Mouse (Mus musculus) C2C12 (cell line): ENCODE results near the gene Ppp1r37.

Source experiments
- CTCF ChIP-seq: IDR thresholded peaks from one replicate; pipeline ENCODE4 v1.5.1; 2011; ENCODE audit not compliant: control insufficient read depth, insufficient read depth, insufficient read length
- MYOD1 ChIP-seq: IDR thresholded peaks from one replicate; pipeline ENCODE4 v1.6.1; 2011; ENCODE audit warnings: low read depth; ENCODE audit not compliant: control insufficient read depth, insufficient read length

DNA sequence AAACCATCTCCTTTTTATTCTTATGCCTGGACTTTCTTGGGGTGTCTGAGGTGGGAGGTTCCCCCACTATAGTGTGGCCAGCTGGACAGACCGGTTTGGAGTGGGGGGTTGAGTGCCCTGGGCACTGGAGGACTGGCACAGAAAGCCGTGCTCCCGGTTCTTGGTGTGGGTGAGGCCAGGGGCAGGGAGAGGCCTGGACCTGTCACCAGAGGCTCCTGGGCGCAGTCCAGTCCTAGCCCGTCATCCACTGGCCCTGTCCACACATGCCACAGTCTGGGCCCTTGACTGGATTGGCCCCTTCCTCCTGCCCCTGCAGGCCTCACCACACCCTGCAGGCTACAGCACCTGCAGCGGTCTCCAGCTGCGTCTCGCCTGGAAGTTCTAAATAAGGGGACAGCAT is 17.8 kb upstream of the Ppp1r37 start:
- no peak for TF ChIP-seq CTCF
- TF ChIP-seq MYOD1 = no peak
